Mouse (Mus musculus): ENCODE data around the gene Dnase2a. TPM values are rescaled to one million over a fixed set of nuclear protein-coding genes. Genes with fewer than 3 reads are reported as not detected.
A peak's percentile ranks its signal among the peaks of the same experiment; 100 is the strongest.

Dnase2a gene
- polyA plus RNA-seq, 1 experiment from 2014 or later: 10.1 TPM

DNA sequence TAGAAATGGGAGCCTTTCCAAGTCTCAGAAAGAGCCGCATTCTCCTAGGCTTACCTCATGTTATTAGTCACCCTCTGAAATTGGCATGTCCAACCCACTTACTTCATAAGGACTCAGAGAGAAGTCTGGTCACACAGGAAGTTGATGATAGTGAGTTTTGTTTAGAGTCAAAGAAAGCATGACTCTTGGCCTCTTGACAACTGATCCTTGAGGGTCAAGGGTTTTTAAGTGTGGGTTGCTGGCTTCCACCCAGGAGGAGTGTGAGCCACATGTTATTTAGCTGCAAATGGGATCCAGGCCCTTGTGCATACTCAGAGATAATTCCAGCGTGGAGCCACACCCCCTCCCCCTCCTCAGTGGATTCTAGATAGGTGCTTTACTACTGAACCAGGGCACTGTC lies 13.2 kb downstream of the Dnase2a start:
- H3K36me3 ChIP-seq (ENCODE audit: control insufficient read depth, insufficient read depth, low read length): no peaks in the 10 kb centered on the region
- ATAC-seq (ENCODE audit: low read depth): no peak
- no peak overlapping the region for H3K27ac ChIP-seq (replicated peaks; ENCODE audit: low read depth, low read length)
- H3K9ac ChIP-seq (ENCODE audit: low read depth, low read length): no peak overlapping the region
- no peak overlapping the region for H3K4me3 ChIP-seq (ENCODE audit: low read depth, low read length)
- WGBS: 71% methylated on average over 2 of the region's 2 CpGs
- H3K4me2 ChIP-seq (ENCODE audit: low read depth, low read length): no peak overlapping the region
- no peaks in the 10 kb centered on the region for H3K4me1 ChIP-seq (ENCODE audit: control insufficient read depth, insufficient read depth, low read length)
- H3K27me3 ChIP-seq (replicated peaks; ENCODE audit: control insufficient read depth, insufficient read depth, low read length): no peaks in the 10 kb centered on the region
- DNase-seq (ENCODE audit: low spot score): no peak
- no peaks in the 10 kb centered on the region for H3K9me3 ChIP-seq (ENCODE audit: control insufficient read depth, low read length)

DNA sequence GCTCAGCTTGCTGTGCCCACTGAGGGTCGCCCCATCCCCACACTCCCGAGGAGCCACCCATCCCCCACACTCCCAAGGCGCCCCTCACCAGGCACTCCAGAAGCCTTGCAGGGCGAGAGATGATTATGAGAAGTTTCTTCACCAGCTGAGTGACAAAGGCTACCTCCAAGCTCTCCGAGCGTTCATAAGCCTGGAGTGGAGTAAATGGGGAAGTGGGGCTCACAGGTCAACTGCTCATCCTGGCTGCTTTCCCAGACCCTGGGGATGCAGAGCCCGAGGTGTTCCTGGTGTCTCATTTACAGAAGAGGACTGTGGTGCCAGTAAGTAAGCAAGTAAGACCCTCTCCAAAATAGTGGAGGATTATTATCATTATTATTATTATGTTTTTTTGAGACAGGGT lies 17.2 kb downstream of the Dnase2a start:
- peaks cover 6% of the 10 kb centered on the region; the same call in 1 of the 2 replicates for H3K4me1 ChIP-seq (ENCODE audit: control insufficient read depth, insufficient read depth, low read length)
- H3K36me3 ChIP-seq (ENCODE audit: control insufficient read depth, insufficient read depth, low read length): no peaks in the 10 kb centered on the region
- H3K4me3 ChIP-seq (ENCODE audit: low read depth, low read length): no peak overlapping the region
- H3K9me3 ChIP-seq (ENCODE audit: control insufficient read depth, low read length): no peaks in the 10 kb centered on the region
- 67% methylated on average over 7 of the region's 7 CpGs for WGBS
- H3K27me3 ChIP-seq (replicated peaks; ENCODE audit: control insufficient read depth, insufficient read depth, low read length): peaks cover 15% of the 10 kb centered on the region
- H3K9ac ChIP-seq (ENCODE audit: low read depth, low read length): no peak overlapping the region
- H3K27ac ChIP-seq (replicated peaks; ENCODE audit: low read depth, low read length): no peak overlapping the region
- DNase-seq (ENCODE audit: low spot score) (no peak), ATAC-seq (ENCODE audit: low read depth) (no peak)
- no peak overlapping the region for H3K4me2 ChIP-seq (ENCODE audit: low read depth, low read length)

DNA sequence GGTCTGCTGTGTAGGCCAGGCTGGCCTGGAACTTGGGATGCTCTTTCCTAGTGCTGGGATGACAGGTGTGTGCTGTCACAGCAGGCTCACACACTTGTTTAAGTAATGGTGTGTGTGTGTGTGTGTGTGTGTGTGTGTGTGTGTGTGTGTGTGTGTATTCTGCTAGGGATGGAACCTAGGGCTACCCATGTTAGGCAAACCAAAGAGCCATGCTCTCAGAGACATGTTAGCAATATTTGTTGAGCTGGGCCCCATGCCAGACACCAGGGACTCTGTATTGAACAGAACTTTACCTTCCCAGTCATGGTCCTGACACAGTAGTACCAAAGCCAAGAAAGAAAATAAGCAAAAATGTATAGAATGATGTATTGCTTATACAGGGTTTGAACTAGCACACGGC lies 19.2 kb downstream of the Dnase2a start:
- H3K36me3 ChIP-seq (ENCODE audit: control insufficient read depth, insufficient read depth, low read length): no peaks in the 10 kb centered on the region
- H3K4me2 ChIP-seq (ENCODE audit: low read depth, low read length): no peak overlapping the region
- ATAC-seq (ENCODE audit: low read depth) (no peak), DNase-seq (ENCODE audit: low spot score) (no peak)
- no peak overlapping the region for H3K4me3 ChIP-seq (ENCODE audit: low read depth, low read length)
- H3K9me3 ChIP-seq (ENCODE audit: control insufficient read depth, low read length): no peaks in the 10 kb centered on the region
- WGBS: 74% methylated on average over 1 of the region's 1 CpGs
- no peak overlapping the region for H3K9ac ChIP-seq (ENCODE audit: low read depth, low read length)
- H3K27ac ChIP-seq (replicated peaks; ENCODE audit: low read depth, low read length): no peak overlapping the region
- peaks cover 6% of the 10 kb centered on the region; the same call in 1 of the 2 replicates for H3K4me1 ChIP-seq (ENCODE audit: control insufficient read depth, insufficient read depth, low read length)
- H3K27me3 ChIP-seq (replicated peaks; ENCODE audit: control insufficient read depth, insufficient read depth, low read length): peaks cover 21% of the 10 kb centered on the region

DNA sequence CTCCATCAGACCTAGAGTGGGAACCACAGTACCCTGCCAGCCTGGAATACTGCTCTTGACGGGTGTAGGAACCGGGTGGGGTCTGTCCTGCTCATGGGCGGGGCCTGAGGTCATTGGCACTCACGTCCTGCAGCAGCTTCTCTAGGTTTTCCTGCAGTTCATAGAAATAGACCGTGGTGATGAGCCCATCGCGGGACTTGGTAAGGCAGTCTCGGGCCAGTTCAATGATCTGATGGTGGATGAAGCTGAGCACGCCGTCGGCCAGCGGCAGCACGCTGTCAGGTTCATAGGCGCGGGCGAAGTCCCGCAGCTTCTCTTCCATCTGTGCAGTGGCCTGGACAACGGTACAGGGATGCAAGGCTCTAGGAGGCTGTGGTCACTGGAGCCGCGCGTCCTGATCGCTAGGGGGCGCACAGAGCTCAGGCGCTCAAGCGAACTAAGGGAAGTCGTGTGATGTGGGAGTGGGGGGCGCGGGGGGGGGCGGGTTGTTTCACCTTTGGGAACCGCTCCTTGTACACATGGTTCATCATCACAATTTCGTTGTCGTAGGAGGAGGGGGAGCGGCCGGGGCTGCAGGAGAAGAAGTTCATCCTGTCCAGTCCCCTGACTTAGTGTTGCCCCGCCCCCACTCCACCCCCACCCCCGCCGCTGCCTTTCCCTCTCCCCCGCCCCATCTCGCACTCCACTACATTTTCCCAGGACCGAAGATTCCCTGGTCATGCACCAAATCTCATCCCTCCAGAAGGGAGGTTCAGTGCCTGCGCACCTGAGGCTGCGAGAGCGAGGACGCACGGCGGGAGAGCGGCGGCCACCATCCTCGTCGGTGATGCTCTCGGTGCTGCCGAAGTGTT lies 20.3 kb downstream of the Dnase2a start:
- peak; percentile 84 for ATAC-seq (ENCODE audit: low read depth)
- Histone ChIP-seq H3K4me1 (ENCODE audit: control insufficient read depth, insufficient read depth, low read length) (peaks cover 6% of the 10 kb centered on the region; the same call in 1 of the 2 replicates), H3K36me3 (ENCODE audit: control insufficient read depth, insufficient read depth, low read length) (no peaks in the 10 kb centered on the region), H3K27me3 (replicated peaks; ENCODE audit: control insufficient read depth, insufficient read depth, low read length) (peaks cover 23% of the 10 kb centered on the region), H3K9ac (ENCODE audit: low read depth, low read length) (peak overlapping the region; percentile 34), H3K27ac (replicated peaks; ENCODE audit: low read depth, low read length) (no peak overlapping the region), H3K9me3 (ENCODE audit: control insufficient read depth, low read length) (no peaks in the 10 kb centered on the region), H3K4me3 (ENCODE audit: low read depth, low read length) (peak overlapping the region; percentile 40), H3K4me2 (ENCODE audit: low read depth, low read length) (peak overlapping the region; percentile 70)
- DNase-seq (ENCODE audit: low spot score): peak; percentile 69
- 3% methylated on average over 40 of the region's 52 CpGs for WGBS

DNA sequence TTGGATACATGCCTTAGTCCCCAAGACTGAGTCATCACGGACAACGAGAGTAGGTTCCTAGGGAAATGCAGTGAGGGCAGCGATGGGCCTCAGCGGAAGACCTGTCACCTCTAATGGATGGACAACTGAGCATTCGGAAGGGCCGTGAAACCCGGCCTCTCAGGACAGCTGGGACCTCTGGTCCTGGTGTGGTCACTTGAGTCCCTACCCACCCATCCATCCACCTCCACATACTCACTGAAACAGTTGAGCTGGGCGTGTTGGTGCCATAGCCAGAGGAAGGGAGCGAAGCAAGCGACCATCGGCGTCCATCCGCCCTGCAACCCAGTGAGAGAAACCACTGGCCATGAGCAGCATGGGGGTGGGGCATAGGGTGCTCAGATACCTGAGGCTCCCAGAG lies 22.2 kb downstream of the Dnase2a start:
- Histone ChIP-seq H3K9me3 (ENCODE audit: control insufficient read depth, low read length) (no peaks in the 10 kb centered on the region), H3K4me1 (ENCODE audit: control insufficient read depth, insufficient read depth, low read length) (peaks cover 6% of the 10 kb centered on the region; the same call in 1 of the 2 replicates), H3K4me2 (ENCODE audit: low read depth, low read length) (no peak overlapping the region), H3K4me3 (ENCODE audit: low read depth, low read length) (no peak overlapping the region), H3K27me3 (replicated peaks; ENCODE audit: control insufficient read depth, insufficient read depth, low read length) (peaks cover 42% of the 10 kb centered on the region), H3K27ac (replicated peaks; ENCODE audit: low read depth, low read length) (no peak overlapping the region), H3K36me3 (ENCODE audit: control insufficient read depth, insufficient read depth, low read length) (no peaks in the 10 kb centered on the region), H3K9ac (ENCODE audit: low read depth, low read length) (no peak overlapping the region)
- DNase-seq (ENCODE audit: low spot score): no peak
- no peak for ATAC-seq (ENCODE audit: low read depth)
- 86% methylated on average over 13 of the region's 13 CpGs for WGBS

DNA sequence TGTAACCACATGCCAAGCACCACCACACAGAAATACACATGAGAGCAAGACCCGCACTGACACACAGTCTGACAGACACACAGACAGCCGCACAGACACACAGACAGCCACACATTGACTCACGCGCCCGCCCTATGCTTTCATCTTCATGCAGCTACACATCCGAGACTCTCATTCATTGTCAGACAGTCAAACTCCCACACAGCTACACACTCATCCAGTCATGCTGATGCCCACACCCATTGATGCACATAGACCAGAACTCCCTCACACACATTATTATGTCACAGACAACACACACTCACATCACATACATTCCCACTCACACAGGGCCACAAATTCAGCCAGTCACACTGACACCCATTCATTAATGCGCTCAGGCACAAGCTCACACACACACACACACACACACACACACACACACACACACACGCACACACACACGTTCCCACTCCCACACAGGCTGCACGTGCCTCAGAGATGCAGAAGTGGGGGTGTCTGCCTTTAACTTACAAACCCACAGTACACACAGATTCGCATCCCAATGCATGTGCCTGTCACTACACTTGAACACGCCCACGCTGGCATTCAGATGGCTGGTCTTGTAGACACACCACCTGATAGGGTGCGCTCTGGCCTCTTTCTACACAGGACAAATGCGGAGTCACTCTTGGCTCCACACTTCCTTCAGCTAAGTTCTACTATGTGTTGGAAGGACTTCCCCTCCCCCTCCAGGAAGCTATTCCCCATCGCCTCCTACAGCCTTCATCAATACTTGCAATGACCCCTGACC lies 25.6 kb downstream of the Dnase2a start:
- Histone ChIP-seq H3K9me3 (ENCODE audit: control insufficient read depth, low read length) (0 out of 2 replicates have a peak, but pooled peaks cover 4% of the 10 kb centered on the region), H3K27me3 (replicated peaks; ENCODE audit: control insufficient read depth, insufficient read depth, low read length) (peaks cover 72% of the 10 kb centered on the region), H3K9ac (ENCODE audit: low read depth, low read length) (no peak overlapping the region), H3K36me3 (ENCODE audit: control insufficient read depth, insufficient read depth, low read length) (no peaks in the 10 kb centered on the region), H3K4me1 (ENCODE audit: control insufficient read depth, insufficient read depth, low read length) (peaks cover 11% of the 10 kb centered on the region), H3K4me2 (ENCODE audit: low read depth, low read length) (no peak overlapping the region), H3K27ac (replicated peaks; ENCODE audit: low read depth, low read length) (no peak overlapping the region), H3K4me3 (ENCODE audit: low read depth, low read length) (no peak overlapping the region)
- WGBS: 81% methylated on average over 16 of the region's 16 CpGs
- no peak for ATAC-seq (ENCODE audit: low read depth)
- no peak for DNase-seq (ENCODE audit: low spot score)

DNA sequence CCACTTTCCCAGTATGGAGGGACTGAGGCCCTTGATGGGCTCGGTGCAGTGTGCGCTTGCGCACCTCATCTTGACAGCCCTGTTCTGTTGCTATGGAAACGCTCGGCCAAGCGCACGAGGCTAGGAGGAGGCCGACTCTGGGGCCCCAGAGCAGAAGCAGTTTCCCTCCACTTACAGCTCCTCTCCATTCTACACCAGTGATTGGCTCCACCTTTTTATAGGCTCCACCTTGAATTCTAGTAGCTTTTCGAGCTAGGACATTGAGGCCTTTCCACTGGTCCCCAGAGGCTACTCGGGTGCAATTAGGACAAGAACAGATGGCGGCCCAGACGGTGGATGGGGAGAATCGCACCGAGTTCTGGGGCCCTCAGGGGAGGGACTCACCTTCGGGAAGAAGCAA lies 26.5 kb downstream of the Dnase2a start:
- Histone ChIP-seq H3K27me3 (replicated peaks; ENCODE audit: control insufficient read depth, insufficient read depth, low read length) (peaks cover 68% of the 10 kb centered on the region), H3K27ac (replicated peaks; ENCODE audit: low read depth, low read length) (no peak overlapping the region), H3K4me1 (ENCODE audit: control insufficient read depth, insufficient read depth, low read length) (peaks cover 7% of the 10 kb centered on the region; the same call in 1 of the 2 replicates), H3K4me2 (ENCODE audit: low read depth, low read length) (peak overlapping the region; percentile 1; the same call in 1 of the 2 replicates), H3K9ac (ENCODE audit: low read depth, low read length) (no peak overlapping the region), H3K4me3 (ENCODE audit: low read depth, low read length) (peak overlapping the region; percentile 0; the same call in 1 of the 2 replicates), H3K36me3 (ENCODE audit: control insufficient read depth, insufficient read depth, low read length) (no peaks in the 10 kb centered on the region), H3K9me3 (ENCODE audit: control insufficient read depth, low read length) (0 out of 2 replicates have a peak, but pooled peaks cover 5% of the 10 kb centered on the region)
- DNase-seq (ENCODE audit: low spot score) (peak; percentile 84), ATAC-seq (ENCODE audit: low read depth) (peak; percentile 76)
- WGBS: 2% methylated on average over 15 of the region's 15 CpGs

DNA sequence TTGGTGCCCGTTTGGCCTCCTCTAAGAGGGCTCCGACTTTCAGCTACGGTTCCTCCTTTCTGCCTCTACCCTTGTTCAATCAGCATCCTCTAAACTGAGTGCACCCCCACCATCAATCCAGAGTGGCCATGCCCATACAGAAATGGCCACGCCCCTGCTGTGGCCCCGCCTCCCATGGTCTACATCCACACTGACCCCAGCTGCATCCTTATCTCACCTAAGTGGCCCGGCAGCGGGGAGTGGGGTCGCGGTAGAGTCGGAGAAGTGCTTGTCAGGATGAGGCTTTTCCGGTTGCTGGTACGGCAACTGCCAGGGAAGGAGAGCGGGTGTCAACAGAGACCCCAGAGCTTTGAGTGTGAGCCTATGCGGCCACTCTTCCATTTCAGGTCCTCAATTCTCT lies 27.1 kb downstream of the Dnase2a start:
- Histone ChIP-seq H3K27ac (replicated peaks; ENCODE audit: low read depth, low read length) (no peak overlapping the region), H3K4me2 (ENCODE audit: low read depth, low read length) (peak overlapping the region; percentile 1; the same call in 1 of the 2 replicates), H3K4me1 (ENCODE audit: control insufficient read depth, insufficient read depth, low read length) (peaks cover 7% of the 10 kb centered on the region; the same call in 1 of the 2 replicates), H3K27me3 (replicated peaks; ENCODE audit: control insufficient read depth, insufficient read depth, low read length) (peaks cover 65% of the 10 kb centered on the region), H3K4me3 (ENCODE audit: low read depth, low read length) (peak overlapping the region; percentile 0; the same call in 1 of the 2 replicates), H3K9me3 (ENCODE audit: control insufficient read depth, low read length) (0 out of 2 replicates have a peak, but pooled peaks cover 5% of the 10 kb centered on the region), H3K36me3 (ENCODE audit: control insufficient read depth, insufficient read depth, low read length) (no peaks in the 10 kb centered on the region), H3K9ac (ENCODE audit: low read depth, low read length) (no peak overlapping the region)
- DNase-seq (ENCODE audit: low spot score): no peak
- 5% methylated on average over 14 of the region's 14 CpGs for WGBS
- ATAC-seq (ENCODE audit: low read depth): peak; percentile 24; the same call in 1 of the 2 replicates

Data from embryonic facial prominence, embryonic 14.5 days (tissue).